Mouse (Mus musculus) kidney, adult 2 months (tissue): ENCODE results near the gene Sqstm1.

Experiments
- CTCF ChIP-seq: fragments of 200-500 bp; conservative IDR thresholded peaks from 2 replicates; pipeline ENCODE4 v1.5.1; 2011; ENCODE audit warnings: low read depth, mild to moderate bottlenecking, control low read depth, low read length, moderate library complexity, mixed read lengths; ENCODE audit not compliant: insufficient read depth, insufficient read length
- POLR2A ChIP-seq: fragments of 200-500 bp; IDR thresholded peaks from one replicate; pipeline ENCODE4 v1.6.1; 2011; ENCODE audit warnings: low read depth, low read length, control low read depth

GRCm38 (mm10) chr11:50182702-50183101, 27.9 kb downstream of the Sqstm1 start:
- TF ChIP-seq CTCF (no peak), POLR2A (no peak)
